Mouse (Mus musculus): ENCODE measurements at regions not wholly inside any gene's neighbourhood (a gene's known extent, or its start where the extent isn't known, plus 50 kb on each side); places are given as distances from the start of the nearest gene placed in this dataset.

DNA sequence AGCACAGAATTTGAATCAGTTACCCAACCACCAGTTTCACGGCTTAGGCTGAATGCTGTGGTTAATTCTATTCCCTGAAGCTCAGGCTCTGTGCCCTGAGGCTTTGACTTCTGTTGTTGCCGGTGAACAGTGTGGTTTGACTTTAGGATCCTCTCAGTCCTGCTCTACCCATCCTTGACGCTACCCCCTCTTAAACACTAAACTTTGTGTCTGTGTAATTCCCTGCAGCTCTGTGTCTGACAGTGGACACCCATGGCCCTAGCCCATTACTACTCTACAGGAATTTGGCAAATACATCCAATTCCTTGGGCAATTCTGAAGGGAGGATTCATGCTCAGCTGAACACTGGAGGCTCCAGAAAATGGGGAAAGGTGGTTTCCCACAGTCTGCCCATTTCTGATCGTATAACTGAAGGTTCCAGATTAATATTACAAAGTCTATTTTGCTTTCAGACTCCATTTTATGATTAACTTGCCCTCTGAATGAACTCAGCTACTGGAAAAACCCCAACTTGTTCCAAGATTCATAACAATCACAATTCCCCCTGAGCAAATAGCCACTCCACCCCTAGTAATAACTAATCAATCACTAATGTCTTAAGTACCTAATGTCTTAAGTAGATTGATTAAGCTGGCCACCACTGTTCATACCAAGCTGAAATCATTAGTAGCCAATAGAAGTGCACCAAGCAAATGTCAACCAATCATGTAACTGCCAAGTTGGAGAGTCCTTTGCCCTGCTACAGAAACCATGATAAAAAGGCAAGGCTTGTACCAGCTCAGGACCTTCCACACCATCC is 182.6 kb downstream of the Ice1 start:
- Histone ChIP-seq H3K4me1 (ENCODE audit: control insufficient read depth, insufficient read depth, insufficient read length, low read length) (no peaks in the 10 kb centered on the region), H3K27me3 (ENCODE audit: control insufficient read depth, insufficient read depth, low read length) (no peaks in the 10 kb centered on the region), H3K27ac (ENCODE audit: insufficient read depth, low read depth, low read length) (no peak overlapping the region), H3K36me3 (ENCODE audit: control insufficient read depth, insufficient read depth, low read length) (no peaks in the 10 kb centered on the region), H3K4me3 (ENCODE audit: low read depth, low read length) (no peak overlapping the region)
- no peak for TF ChIP-seq POLR2A (IDR thresholded peaks at IDR 0.05; ENCODE audit: low read depth, low read length)
- TF ChIP-seq CTCF (IDR thresholded peaks at IDR 0.05; ENCODE audit: extremely low read depth, insufficient read length, insufficient replicate concordance, low read depth, low read length) = no peak
- WGBS = 57% methylated on average over 4 of the region's 4 CpGs

GRCm38 (mm10) chr13:70458406-70458805 is 179.0 kb downstream of the Ice1 start:
- Histone ChIP-seq H3K4me1 (ENCODE audit: control insufficient read depth, insufficient read depth, insufficient read length, low read length) (no peaks in the 10 kb centered on the region), H3K36me3 (ENCODE audit: control insufficient read depth, insufficient read depth, low read length) (no peaks in the 10 kb centered on the region), H3K4me3 (ENCODE audit: low read depth, low read length) (no peak overlapping the region), H3K27me3 (ENCODE audit: control insufficient read depth, insufficient read depth, low read length) (no peaks in the 10 kb centered on the region), H3K27ac (ENCODE audit: insufficient read depth, low read depth, low read length) (no peak overlapping the region)
- TF ChIP-seq CTCF (IDR thresholded peaks at IDR 0.05; ENCODE audit: extremely low read depth, insufficient read length, insufficient replicate concordance, low read depth, low read length) (no peak), POLR2A (IDR thresholded peaks at IDR 0.05; ENCODE audit: low read depth, low read length) (no peak)
- WGBS = 71% methylated on average over 3 of the region's 3 CpGs

DNA sequence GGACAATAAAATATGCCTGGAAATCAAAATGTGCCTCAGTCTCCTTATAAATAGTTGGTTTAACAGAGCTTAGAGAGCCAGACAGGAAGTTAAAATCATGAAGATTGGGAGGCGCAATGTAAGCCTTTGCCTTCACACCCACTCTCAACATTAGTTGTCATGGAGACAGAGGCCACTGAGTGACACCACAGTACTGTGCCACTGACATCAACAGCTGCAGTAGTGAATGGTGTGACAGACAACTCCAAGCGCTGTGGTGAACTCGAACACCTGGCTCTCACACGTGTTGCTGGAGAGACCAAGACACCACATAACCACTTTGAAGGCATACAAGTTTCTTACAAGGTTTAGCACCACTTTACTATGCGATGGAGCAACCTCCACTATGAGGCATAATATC is 172.4 kb downstream of the Ice1 start:
- no peak overlapping the region for H3K27ac ChIP-seq (ENCODE audit: insufficient read depth, low read depth, low read length)
- WGBS = 73% methylated on average over 5 of the region's 5 CpGs

GRCm38 (mm10) chr13:70474746-70475145 is 162.7 kb downstream of the Ice1 start:
- Histone ChIP-seq H3K4me1 (ENCODE audit: control insufficient read depth, insufficient read depth, insufficient read length, low read length) (no peaks in the 10 kb centered on the region), H3K4me3 (ENCODE audit: low read depth, low read length) (no peak overlapping the region), H3K36me3 (ENCODE audit: control insufficient read depth, insufficient read depth, low read length) (no peaks in the 10 kb centered on the region), H3K27ac (ENCODE audit: insufficient read depth, low read depth, low read length) (no peak overlapping the region), H3K27me3 (ENCODE audit: control insufficient read depth, insufficient read depth, low read length) (no peaks in the 10 kb centered on the region)
- TF ChIP-seq POLR2A (IDR thresholded peaks at IDR 0.05; ENCODE audit: low read depth, low read length) = no peak
- TF ChIP-seq CTCF (IDR thresholded peaks at IDR 0.05; ENCODE audit: extremely low read depth, insufficient read length, insufficient replicate concordance, low read depth, low read length) = no peak
- 83% methylated on average over 4 of the region's 4 CpGs for WGBS

More for the DNA sequence above, 172.4 kb downstream of the Ice1 start:
- no peak for TF ChIP-seq POLR2A (IDR thresholded peaks at IDR 0.05; ENCODE audit: low read depth, low read length)
- TF ChIP-seq CTCF (IDR thresholded peaks at IDR 0.05; ENCODE audit: extremely low read depth, insufficient read length, insufficient replicate concordance, low read depth, low read length) = no peak
- Histone ChIP-seq H3K36me3 (ENCODE audit: control insufficient read depth, insufficient read depth, low read length) (no peaks in the 10 kb centered on the region), H3K4me3 (ENCODE audit: low read depth, low read length) (no peak overlapping the region), H3K27me3 (ENCODE audit: control insufficient read depth, insufficient read depth, low read length) (no peaks in the 10 kb centered on the region), H3K4me1 (ENCODE audit: control insufficient read depth, insufficient read depth, insufficient read length, low read length) (no peaks in the 10 kb centered on the region)

DNA sequence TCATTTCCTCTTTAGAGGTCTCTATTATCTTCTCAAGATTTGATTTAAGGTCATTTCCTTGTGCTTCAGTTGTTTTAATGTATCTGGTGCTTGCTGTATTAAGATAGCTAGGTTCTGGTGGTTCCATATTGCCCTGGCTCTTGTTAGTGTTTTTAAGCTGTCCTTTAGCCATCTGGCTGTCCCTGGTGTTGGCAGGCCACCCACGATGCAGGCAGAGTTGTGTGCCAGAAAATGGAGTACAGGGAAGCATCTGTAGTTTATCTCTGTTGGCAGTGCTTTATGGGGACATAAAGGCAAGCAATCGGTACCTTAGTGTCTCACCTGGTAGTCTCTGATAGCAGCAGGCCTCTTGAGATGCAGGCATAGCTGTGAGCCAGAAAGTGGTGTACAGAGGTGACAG is 162.1 kb downstream of the Ice1 start:
- no peaks in the 10 kb centered on the region for H3K27me3 ChIP-seq (ENCODE audit: control insufficient read depth, insufficient read depth, low read length)
- H3K27ac ChIP-seq (ENCODE audit: insufficient read depth, low read depth, low read length) = no peak overlapping the region
- WGBS = 55% methylated on average over 2 of the region's 2 CpGs
- no peak overlapping the region for H3K4me3 ChIP-seq (ENCODE audit: low read depth, low read length)
- H3K36me3 ChIP-seq (ENCODE audit: control insufficient read depth, insufficient read depth, low read length) = no peaks in the 10 kb centered on the region
- TF ChIP-seq POLR2A (IDR thresholded peaks at IDR 0.05; ENCODE audit: low read depth, low read length) = no peak
- no peak for TF ChIP-seq CTCF (IDR thresholded peaks at IDR 0.05; ENCODE audit: extremely low read depth, insufficient read length, insufficient replicate concordance, low read depth, low read length)
- no peaks in the 10 kb centered on the region for H3K4me1 ChIP-seq (ENCODE audit: control insufficient read depth, insufficient read depth, insufficient read length, low read length)

DNA sequence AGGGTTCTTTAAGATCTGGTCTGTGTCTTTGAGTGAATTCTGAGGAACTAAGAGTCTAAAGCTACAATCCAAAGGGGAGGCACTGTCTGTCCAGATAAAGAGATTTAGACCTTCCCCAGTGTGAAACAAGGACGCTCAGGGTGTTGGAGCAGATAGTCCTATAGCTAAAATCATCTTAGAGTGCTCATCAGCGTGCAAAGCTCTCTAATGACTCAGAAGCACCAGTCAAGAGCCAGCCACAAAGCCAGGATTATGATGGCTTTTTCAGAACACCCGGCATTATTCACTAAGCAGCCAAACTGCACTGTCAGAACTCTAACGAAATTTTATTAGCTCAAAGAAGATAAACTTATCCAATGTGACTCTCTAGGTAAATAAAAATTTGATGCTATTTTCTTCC is 138.1 kb downstream of the Ice1 start:
- Histone ChIP-seq H3K4me3 (ENCODE audit: low read depth, low read length) (no peak overlapping the region), H3K27ac (ENCODE audit: insufficient read depth, low read depth, low read length) (no peak overlapping the region), H3K4me1 (ENCODE audit: control insufficient read depth, insufficient read depth, insufficient read length, low read length) (no peaks in the 10 kb centered on the region), H3K36me3 (ENCODE audit: control insufficient read depth, insufficient read depth, low read length) (no peaks in the 10 kb centered on the region), H3K27me3 (ENCODE audit: control insufficient read depth, insufficient read depth, low read length) (no peaks in the 10 kb centered on the region)
- TF ChIP-seq POLR2A (IDR thresholded peaks at IDR 0.05; ENCODE audit: low read depth, low read length) (no peak), CTCF (IDR thresholded peaks at IDR 0.05; ENCODE audit: extremely low read depth, insufficient read length, insufficient replicate concordance, low read depth, low read length) (no peak)
- 39% methylated on average over 4 of the region's 4 CpGs for WGBS

Measured in small intestine, adult 2 months (tissue).